Mouse (Mus musculus) brown adipose tissue, adult 24 weeks (tissue): ENCODE data around the gene Susd1. TPM values are rescaled to one million over a fixed set of nuclear protein-coding genes. Genes with fewer than 3 reads are reported as not detected.

Experiments used
- polyA plus RNA-seq: library from polyadenylated mRNA; stranded (reverse); fragments of >200 nt; gene quantifications from 2 replicates; pipeline ENCODE4 v1.2.4, GENCODE M21; 2012; ENCODE audit not compliant: missing spikeins, insufficient read depth, insufficient read length

Susd1 gene
- polyA plus RNA-seq, 1 experiment: 1.1 TPM

Other genes with a start within 250 kb of the Susd1 start
- gene Ugcg, start 249.4 kb downstream of the Susd1 start, polyA plus RNA-seq: 5.9 and 7.0 TPM in 2 replicates
- 29.8 and 31.9 TPM in 2 replicates for gene Ptbp3, start 110.7 kb upstream of the Susd1 start, polyA plus RNA-seq
- 251 and 343 TPM in 2 replicates for gene Hsdl2, start 142.9 kb upstream of the Susd1 start, polyA plus RNA-seq
- 1.7 and 3.0 TPM in 2 replicates for gene E130308A19Rik, start 187.6 kb upstream of the Susd1 start, polyA plus RNA-seq